Comparison of ENCODE assay signal across 11 mouse cellular contexts in genomic region chr1:38757791-38758403, GRCm38 (mm10).
A peak's percentile ranks its signal among the peaks of the same experiment; 100 is the strongest.
DNase-seq lines count a peak whose midpoint lies in the region; ATAC-seq lines count a peak whose summit lies in the region.
"Had no signal": no experiment of that assay in that cellular context is flagged by ENCODE, and none has a peak within 500 bp of the region (broad histone marks: within the 10 kb centered on the region; RNA-seq: fewer than 3 reads in every experiment).

No protein-coding gene starts in this region.

- 48% methylated on average over 5 of the region's 5 CpGs for WGBS in kidney, embryonic 14.5 days
- 41% methylated on average over 5 of the region's 5 CpGs for WGBS in limb, embryonic 10.5 days

- ATAC-seq in kidney, embryonic 14.5 days (ENCODE audit: low FRiP score, low TSS enrichment) = peak; percentile 62; the same call in 1 of the 2 replicates

- H3K4me3 ChIP-seq in kidney, embryonic 14.5 days (ENCODE audit: low read length) = no peak overlapping the region
- H3K4me3 ChIP-seq in limb, embryonic 10.5 days = no peak overlapping the region
- H3K4me3 ChIP-seq: heart, embryonic 12.5 days had no signal

- DNase-seq in kidney, adult 9 months = no peak
- DNase-seq in cerebellum, adult 11-12 months = peak; percentile 48
- DNase-seq in embryo, embryonic 11 days = peak; percentile 71
- DNase-seq in limb, embryonic 10.5 days (ENCODE audit: low spot score) = peak; percentile 77
- DNase-seq in layer of hippocampus, postnatal 25 days (ENCODE audit: extremely low spot score in 1 of 2, low spot score in 1 of 2) = no peak
- no peak for DNase-seq in thymus, postnatal 25 days
- no peak for DNase-seq in layer of hippocampus, adult 18-20 months (ENCODE audit: low spot score in 2 of 2)

- H3K4me1 ChIP-seq in kidney, embryonic 14.5 days (ENCODE audit: control insufficient read depth, insufficient read depth, low read length) = peaks cover 21% of the 10 kb centered on the region
- peaks cover 61% of the 10 kb centered on the region for H3K4me1 ChIP-seq in limb, embryonic 10.5 days

- H3K27ac ChIP-seq in kidney, embryonic 14.5 days (ENCODE audit: low read depth, low read length) = no peak overlapping the region; the same call in 1 of the 2 replicates
- H3K27ac ChIP-seq in limb, embryonic 10.5 days = peak overlapping the region; percentile 82
- H3K27ac ChIP-seq: macrophage had no signal

- no peak overlapping the region for H3K9ac ChIP-seq in kidney, embryonic 14.5 days (ENCODE audit: low read depth, low read length)
- H3K9ac ChIP-seq: heart, embryonic 12.5 days had no signal

- H3K36me3 ChIP-seq in kidney, embryonic 14.5 days (ENCODE audit: control insufficient read depth, insufficient read depth, low read length) = no peaks in the 10 kb centered on the region
- 0 out of 2 replicates have a peak, but pooled peaks cover 2% of the 10 kb centered on the region for H3K36me3 ChIP-seq in limb, embryonic 10.5 days
- H3K36me3 ChIP-seq: heart, embryonic 12.5 days had no signal

- H3K4me2 ChIP-seq in kidney, embryonic 14.5 days (replicated peaks; ENCODE audit: low read depth, low read length) = no peak overlapping the region
- H3K4me2 ChIP-seq: heart, embryonic 12.5 days had no signal

- H3K9me3 ChIP-seq in kidney, embryonic 14.5 days (ENCODE audit: control insufficient read depth, low read length) = no peaks in the 10 kb centered on the region
- no peaks in the 10 kb centered on the region for H3K9me3 ChIP-seq in limb, embryonic 10.5 days (replicated peaks)
- H3K9me3 ChIP-seq: heart, embryonic 12.5 days had no signal

- no peaks in the 10 kb centered on the region for H3K27me3 ChIP-seq in kidney, embryonic 14.5 days (ENCODE audit: control insufficient read depth, insufficient read depth, low read length)
- no peaks in the 10 kb centered on the region for H3K27me3 ChIP-seq in limb, embryonic 10.5 days (ENCODE audit: low read depth, poor library complexity, severe bottlenecking)
- H3K27me3 ChIP-seq: CH12.LX; heart, embryonic 12.5 days had no signal

Comparison
In these comparisons a context has a peak if more than half of its experiments do, and no peak if none do; other contexts are left out.
1. DNase-seq: peak in cerebellum, adult 11-12 months (single experiment), embryo, embryonic 11 days (single experiment) and limb, embryonic 10.5 days (single experiment); none in kidney, adult 9 months (single experiment), layer of hippocampus, postnatal 25 days (0 of 2), thymus, postnatal 25 days (single experiment) and layer of hippocampus, adult 18-20 months (0 of 2).